Mouse (Mus musculus) layer of hippocampus, adult 18-20 months (tissue): ENCODE measurements around the gene Mmgt2. TPM values are rescaled to one million over a fixed set of nuclear protein-coding genes. Genes with fewer than 3 reads are reported as not detected.
A peak's percentile ranks its signal among the peaks of the same experiment; 100 is the strongest.

Source experiments
- DNase-seq, 2 experiments: peaks; one replicate each; pipeline ENCODE4 v3.0.0; 2022; ENCODE audit warnings: low spot score in 2 of 2
- long read RNA-seq: library from polyadenylated mRNA; stranded (forward); transcript quantifications from one replicate; pipeline ENCODE4 v2.0.0, GENCODE M21; 2021
- total RNA-seq, 2 experiments: library from RNA; stranded (reverse); gene quantifications; 2 replicates each; pipeline ENCODE4 v1.2.3; 2021

The Mmgt2 gene
- total RNA-seq: 10 to 100 TPM; 14.2 to 15.9 TPM
- long read RNA-seq, partial matches to known transcripts: 0 of 4 reads
- long read RNA-seq, other reads (novel, unspliced or antisense): 3 of 4 reads

DNA sequence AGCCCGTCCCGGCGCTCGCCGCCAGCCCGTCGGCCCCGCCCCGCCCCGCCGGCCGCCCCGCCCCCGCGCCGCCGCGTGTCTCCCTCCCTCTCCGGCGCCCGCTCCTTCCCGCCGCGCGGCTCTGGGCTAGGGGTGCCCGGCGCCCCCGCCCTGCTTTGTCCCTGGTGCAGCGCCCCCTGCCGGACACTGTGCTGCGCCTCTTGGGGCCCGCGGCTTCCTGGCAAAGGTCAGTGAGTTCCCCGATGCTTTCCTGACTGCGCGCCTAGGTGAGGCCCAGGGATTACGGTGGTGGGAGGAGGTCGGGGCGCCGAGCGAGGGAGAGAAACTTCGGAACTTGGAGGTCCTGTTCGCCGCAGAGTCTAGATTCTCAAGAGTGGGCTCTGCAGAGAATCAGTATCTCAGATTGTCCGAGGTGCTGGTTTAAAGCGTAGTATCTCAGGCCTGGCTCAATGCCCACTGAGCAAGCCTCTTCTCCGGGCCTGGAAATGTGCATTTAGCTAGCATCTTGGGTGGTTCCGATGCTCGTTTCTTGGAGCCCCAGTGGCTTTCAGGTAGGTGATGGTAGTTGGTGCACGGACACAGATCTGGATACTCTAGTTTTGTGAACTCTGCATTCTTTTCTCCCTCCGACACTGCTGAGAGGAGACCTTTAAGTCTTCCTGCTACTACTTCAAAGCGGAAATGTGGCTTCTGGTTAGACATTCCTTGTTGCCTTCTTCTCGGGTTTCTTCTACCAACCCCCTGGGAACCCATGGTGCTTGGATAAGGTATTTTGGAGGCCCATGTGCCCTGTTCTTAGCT is at the start of gene Mmgt2:
TSS of gene Mmgt2 (plus strand) at position 74 of the 801 bp plus-strand sequence.
- DNase-seq: peak; percentile 69 to 85

DNA sequence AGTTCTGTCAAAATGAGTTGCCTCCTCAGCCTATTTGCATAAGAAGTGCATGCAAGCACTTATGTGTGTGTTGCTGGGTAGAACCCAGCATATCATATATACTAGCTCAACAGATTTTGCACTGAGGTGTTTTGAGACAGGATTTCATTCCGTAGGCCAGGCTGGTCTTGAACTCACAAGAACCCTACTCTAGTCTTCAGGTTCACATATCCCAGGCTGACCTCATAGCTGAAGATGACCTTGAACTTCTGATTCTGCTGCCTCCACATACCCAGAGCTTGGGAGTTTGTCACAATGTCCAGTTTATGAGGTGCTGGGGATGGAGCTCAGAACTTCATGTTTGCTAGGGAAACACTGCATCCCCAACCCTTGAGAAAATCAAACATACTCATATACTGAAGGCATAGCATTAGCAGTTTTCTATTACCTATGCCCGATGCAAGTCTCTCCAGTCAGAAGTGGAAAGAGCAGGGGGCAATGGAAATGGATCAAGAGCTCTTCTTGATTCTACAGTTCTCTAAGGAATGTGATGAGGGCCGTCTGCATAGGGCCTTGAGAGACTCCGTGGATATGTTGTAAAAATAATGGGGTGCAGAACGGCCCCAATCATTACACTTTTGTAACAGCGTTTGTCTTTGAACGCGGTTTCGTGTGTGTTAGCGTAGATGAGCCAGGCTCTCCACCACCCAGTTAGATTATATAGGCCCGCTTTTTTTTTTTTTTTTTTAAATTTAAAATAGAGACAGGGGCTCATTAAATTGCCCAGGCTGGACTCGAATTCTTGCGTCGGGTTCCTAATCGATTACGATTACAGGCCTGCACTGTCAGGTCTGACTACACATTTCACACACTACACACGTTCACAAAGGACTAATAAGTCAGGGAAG is 46.5 kb upstream of the Mmgt2 start:
- no peak for DNase-seq

DNA sequence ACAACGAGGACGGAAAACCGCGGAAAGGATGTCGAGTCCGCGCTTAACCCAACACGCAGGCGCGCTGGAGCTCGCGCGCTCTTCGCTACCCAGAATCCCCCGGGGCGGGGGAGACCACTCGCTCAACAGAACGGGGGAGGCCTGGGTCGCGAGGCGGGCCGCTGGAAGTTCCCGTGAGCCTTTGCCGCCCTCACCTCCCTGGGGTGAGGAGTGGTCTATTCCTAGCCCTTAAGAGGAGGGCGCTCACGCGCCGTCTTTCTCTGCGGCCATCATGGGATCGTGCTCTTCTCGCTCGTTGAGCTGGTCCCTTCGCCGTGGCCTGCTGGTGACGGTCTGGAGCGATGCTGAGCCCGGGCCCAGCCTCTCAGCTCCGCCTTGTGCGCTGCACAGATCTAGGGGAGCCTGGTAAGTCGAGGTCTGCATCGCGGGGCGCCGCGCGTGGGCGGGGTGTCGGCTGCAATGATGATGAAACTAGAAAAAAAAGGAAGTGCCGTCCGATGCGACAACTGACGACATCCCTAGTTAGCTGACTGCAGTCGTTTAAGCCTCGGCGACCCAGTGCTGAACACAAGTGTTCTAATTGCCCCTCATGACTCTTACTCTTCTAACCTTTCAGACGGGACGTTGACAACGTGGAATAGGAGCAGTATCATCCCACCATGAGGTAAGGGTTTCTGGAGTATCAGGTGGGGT is 45.7 kb upstream of the Mmgt2 start:
- peak; percentile 97 to 98 for DNase-seq

DNA sequence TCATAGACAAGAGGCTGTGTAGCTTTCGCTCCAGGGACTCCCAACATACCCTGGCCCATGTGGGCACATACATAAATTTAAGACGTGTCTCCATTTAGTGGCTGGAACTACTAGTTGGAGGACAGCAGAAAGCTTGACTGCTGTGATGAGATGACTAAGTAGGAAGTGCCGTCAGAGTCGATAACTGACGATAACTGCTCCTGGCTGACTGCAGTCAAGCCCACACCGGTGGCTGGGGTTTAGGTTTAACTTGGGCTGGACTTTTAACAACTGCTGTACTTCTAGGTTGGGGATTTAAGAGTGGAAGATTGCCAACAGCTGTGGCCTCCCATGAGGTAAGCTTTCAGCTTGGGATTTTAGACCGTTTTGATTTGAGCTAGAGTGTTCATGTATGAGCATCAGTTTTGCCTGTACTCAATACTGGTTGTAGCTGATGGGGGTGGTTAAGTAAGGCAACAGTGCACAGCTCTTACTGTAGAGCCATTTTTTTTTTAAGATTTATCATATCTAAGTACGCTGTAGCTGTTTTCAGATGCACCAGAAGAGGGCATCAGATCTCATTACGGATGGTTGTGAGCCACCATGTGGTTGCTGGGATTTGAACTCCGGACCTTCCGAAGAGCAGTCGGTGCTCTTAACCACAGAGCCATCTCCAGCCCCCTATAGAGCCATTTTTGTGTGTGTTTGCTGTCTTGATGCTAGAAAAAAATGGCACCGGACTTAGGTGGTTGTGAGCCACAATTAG is 45.0 kb upstream of the Mmgt2 start:
- no peak for DNase-seq

DNA sequence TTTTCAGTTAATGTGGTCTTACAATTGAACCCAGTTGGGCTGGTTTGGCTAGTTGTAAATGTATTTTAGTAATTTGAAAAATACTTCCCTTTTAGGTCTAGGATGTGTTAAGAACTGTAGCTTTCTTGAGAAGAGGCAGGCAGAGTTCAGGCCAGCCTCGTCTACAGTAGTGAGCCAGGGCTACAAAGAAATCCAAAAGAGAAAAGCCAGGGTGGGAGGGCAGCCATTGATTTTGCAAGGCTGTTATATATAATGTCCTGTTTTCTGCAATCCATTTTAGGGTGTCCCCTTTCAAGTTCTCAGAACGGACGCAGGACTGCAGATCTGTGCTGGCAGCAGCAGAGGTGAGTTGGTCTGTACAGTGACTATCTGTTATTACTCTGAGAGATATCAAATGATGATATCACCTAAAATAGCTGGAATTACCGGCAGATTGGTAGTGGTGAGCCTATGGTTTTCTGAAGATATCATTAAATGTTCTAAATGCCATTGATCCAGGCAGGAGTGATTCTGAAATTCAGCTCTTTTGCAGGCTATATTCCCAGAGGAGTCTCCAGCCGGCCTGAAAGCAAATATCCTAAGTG is 44.2 kb upstream of the Mmgt2 start:
- no peak for DNase-seq

DNA sequence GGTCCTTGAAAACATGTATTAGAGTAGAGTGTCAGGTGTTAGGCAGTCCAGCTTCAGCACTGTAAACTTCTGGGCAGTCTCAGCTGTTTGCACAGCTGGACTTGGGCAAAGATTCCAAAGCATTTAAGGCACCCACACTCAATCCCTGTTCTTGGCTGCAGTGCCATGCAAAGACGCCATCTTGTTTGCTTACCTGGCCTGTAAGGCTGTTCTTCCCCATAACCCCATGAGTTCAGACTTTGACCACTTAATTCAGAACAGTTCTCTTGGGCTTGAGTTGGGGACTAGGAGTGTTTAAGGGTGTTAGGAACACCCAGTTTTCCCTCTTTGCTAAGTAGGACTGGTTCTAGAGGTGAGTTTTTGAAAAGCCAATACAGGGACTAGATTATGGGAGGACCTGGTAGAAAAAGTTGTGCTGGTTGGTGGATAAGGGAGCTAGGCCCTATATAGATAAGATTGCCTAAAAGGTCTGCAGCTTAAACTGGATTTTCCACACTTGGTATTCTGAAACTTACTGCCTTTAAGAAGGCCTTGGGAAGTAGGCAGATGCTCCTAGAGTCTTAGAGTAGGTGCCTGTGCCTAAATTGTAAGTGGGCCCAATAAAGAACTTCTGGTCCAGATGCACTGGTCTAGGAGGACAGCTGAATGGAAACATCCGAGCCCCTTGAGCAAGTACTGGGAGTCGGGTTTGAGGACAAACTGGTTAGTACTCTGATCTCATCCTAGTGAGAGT is 43.4 kb upstream of the Mmgt2 start:
- DNase-seq: no peak

DNA sequence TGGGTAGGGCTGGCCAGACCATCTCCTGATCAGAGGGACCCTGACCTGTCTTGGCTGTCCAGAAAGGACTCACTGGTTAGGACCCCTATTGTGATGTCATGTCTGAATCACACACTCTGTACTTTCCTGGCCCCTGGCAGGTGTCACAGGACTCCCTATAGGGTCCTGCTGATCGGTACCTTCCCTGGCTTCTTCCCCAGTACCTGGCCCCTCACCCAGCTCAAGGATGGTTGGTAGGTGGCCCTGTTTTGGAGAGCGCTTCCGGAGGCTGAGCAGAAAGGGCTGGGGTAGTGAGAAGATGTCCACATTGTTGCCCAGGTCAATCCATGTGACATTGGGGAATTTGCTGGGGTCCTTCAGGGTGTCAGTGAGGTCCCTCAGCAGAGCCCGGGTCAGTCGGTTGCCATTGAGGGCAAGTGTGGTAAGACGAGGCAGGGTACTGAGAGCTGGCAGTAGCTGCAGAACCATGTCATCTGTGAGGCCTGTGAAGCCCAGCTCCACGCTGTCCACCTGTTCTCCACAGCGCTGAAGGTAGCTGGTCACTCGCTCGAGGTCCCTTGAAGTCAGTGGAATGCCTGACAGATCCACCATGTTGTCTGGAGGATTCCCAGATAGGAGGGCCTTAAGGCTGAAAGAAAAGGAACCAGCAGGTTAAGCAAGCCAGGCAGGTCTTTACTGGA is 42.7 kb upstream of the Mmgt2 start:
- no peak for DNase-seq

DNA sequence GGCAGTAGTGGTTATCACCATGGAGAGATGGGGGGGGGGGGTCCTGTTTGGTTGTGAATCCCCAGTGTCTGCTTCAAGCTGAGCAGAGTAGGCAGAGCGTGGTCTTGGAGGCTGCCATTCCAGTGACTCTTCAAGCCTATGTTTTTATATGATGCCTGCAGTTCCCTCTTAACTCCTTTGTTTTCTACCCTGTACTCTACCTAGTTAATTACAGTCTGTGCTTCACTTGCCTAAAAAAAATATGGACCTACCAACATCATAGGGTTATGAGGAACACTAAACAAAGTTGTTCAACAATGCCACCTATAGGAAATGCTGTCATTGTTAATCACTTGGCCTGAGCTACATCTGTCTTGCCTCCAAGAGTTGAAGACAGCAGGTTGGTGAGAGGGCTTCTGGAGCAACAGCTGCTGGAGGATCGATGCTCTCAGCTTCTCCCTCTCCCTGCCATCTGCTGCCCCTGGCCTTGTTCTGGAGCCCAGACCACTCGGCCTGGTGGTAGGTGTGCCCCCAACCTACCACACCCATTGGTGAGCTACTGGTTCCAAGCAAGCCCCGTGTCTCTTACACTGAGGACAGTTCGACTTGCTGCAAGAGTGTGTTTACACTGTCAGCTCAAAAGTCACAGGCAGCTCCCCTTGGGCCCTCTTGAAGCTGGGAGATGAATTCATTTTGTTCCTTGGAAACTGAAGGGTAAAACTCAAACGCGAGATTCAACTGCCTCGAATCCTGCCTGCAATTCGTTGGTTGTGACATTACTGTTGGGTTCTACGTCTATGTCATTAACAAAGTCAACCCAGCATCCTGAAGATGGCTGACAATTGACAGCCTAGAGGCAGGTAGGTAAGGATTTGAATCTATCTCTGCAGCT is 41.9 kb upstream of the Mmgt2 start:
- no peak for DNase-seq

DNA sequence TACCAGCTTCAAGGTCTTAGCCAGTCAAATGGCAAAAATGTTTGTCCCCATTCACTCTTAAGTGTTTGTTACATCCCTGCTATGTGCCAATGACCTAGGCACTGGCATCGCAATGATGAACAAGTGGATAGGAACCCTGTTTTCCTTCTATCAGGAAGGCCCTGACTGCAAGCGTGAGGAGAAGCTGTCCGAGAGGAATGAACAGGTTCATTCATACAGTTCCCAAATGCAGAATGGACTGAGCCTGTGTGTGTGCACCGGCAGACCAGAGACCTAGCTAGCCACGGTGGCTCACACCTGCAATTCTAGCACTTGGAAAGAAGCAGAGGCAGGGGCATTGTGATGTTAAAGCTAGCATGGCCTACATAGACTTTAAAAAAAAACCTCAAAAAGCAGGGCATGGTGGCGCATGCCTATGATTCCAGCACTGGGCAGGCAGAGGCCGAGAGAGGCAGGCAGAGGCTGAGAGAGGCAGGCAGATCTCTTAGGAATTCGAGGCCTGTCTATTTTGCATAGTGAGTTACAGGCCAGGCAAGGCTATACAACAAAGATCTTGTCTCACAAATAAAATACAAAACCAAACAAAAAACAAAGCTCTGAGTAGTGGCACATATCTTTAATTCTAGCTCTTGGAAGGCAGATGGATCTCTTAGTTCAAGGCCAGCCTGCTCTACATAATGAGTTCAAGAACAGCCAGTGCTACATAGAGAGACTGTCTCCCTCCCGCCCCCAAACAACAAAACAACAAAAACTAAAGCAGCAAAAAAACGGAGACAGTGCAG is 41.1 kb upstream of the Mmgt2 start:
- DNase-seq: no peak

DNA sequence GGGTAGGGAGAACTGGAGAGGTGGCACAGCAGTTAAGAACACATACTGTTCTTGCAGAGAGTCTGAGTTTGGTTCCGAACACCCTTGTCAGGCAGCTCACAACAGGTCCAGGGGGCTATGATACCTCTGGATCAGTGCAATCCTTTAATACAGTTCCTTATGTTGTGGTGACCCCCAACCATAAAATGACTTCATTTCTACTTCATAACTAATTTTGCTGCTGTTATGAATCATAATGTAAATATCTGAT is 40.6 kb upstream of the Mmgt2 start:
- no peak for DNase-seq

DNA sequence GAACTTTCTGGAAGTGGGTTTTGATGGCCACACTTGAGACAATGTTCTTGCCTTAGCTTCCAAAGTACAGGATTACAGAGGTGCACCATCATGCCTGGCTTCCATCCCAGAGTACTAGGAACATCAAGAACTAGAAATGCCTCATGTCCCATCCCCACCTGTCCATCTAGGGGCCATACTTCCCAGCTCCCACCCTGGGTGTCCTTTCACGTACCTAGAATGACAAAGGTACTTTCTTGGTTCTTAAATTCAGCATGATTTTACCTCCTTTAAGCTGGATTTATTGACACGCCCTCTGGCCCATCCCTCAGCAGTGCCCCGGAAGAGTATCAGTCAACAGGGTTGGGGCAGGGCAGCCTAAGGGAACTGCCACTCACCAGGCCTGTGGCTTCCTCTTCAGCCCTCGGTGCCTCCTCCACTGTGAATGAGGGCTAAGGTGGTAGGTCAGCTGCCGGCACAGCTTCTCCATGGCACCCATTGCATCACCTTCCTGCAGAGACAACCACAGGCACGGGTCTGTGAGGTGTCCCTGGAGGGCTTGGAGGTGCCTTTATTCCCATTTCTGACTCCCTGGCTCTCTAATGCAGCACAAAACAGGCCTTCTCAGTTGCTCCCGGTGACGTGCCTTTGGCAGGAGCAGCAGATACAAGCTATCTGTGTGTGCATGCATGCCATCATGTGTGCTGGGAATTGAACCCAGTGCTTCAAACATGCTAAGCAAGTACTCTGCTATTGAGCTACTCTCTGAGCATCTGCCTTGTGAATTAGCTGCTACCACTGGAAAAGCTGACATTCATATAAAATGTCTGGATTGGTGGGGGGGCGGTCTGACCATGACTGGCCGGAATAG is 39.4 kb upstream of the Mmgt2 start:
- DNase-seq: no peak

DNA sequence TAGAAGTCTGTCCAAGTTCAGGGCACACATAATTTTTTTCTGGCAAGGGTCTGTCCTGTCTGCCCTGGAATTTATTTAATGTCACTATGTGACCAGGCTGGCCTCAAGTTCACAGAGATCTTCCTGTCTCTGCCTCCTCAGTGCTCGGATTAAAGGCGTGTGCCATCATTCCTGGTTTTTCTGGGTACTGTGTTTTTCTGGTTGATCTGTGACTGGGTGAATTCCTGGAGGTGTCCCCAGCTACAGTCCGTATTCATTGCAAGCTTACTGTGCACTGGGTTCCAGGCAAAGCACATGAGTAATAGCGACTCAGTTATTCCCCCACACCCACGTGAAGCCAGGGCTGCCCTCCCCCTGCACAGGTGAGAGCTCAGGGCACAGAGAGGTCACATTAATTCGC is 38.2 kb upstream of the Mmgt2 start:
- no peak for DNase-seq

DNA sequence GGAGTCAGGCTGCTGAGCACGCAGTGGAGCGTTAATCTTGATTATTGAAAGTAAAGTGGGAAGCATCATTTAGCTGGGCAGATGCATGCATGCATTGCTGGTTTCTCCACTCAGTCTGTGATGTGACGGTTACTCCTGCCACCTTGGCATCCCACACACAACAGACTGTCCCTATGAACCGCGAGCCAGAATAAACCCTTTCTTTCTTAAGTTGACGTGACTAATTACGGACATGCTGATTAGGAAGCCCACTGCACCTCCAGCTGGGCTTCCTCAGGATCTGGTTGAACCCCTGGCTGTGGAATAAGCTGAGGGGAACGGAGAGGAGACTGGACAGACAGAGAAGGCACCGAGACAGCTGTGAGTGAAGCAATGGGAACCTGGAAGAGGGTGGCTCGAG is 35.9 kb upstream of the Mmgt2 start:
- no peak for DNase-seq

DNA sequence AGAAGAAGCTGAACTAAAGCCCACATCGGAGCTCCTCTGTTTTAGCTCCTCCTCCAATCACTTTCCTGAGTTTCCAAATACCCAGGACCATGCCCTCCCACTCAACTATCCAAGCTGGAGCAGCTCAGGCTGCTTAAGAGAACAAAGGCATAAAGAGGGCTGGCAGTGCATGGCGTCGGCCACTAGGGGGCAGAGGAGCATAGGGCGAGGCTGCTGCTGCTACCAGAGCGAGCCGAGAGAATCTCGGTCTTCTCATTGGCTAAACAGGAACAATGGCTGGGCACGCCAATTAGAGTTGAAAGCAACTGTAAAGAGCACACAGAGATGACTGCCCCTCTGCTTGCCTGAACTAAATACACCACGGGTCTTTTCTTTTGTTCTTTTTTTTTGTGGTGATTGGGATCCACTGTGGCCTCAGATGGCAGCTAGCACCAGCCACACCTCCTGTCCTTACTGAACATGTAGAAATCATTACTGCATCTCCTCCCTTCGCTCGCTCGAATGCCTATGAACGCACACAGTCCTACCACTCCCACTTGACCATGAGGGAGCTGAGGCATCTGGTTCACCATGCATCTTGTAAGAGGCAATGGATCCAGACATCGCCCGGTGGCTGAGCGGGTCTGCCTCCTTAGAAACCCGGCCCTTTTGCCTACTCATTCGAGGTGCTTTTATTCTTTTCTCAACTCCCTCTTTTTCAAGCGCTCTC is 34.7 kb upstream of the Mmgt2 start:
- DNase-seq: peak; percentile 92 to 97

DNA sequence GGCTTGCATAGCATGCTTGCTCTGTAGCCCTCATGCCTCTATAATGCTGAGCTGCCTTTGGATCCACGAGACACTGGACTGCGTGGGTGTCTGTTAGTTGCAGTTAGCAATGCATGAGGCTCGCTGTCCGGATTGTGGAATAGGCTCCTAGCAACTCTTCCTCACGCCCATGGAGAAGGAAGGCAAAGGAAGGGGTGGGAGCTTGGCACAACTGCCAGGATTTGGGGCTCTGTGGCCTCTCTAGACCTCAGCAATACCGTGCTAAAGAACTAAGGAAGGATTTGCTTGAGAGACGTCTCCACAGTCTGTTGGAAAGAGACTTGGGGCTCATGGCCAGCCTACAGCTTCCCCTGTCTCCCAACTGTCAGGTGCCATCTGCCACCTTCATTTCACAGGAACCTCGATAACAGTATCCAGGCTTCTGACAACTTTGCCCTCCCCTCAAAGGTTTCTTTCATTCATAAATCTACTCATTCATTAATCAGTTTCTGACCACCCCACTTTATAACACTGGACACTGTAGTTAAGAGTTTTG is 33.5 kb upstream of the Mmgt2 start:
- no peak for DNase-seq

DNA sequence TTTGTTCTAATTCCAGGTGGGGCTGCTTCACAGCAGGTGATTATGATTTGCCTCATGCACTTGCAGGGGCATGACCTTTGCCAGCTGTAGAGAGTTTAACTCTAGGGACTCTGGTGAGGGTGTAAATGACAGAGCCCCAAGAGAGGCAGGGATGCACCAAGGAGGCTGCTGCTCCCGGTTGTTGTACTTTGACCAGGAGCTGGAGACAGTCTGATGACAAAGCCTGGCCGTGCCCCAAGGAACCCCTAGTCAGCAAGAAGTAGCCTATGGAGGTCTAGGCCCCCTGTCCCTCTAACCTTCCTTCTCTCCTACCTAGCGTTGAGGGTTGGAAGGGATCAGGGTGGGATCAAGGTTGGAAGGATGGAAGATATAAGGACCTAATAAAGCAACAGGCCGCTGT is 33.0 kb upstream of the Mmgt2 start:
- no peak for DNase-seq
